Mouse (Mus musculus) cerebellum, adult 2 months (tissue): Measurements from ENCODE around the gene Svip. TPM values are rescaled to one million over a fixed set of nuclear protein-coding genes. Genes with fewer than 3 reads are reported as not detected.
A peak's percentile ranks its signal among the peaks of the same experiment; 100 is the strongest.

Source experiments
- DNase-seq, 2 experiments: peaks; one replicate each; pipeline ENCODE4 v3.0.0; 2021
- H3K27ac ChIP-seq: fragments of 200-500 bp; 2 replicates; pipeline ENCODE4 v1.5.1; 2012; ENCODE audit warnings: low read length, control low read depth, inconsistent platforms; ENCODE audit not compliant: insufficient read depth
- H3K27me3 ChIP-seq: fragments of 200-500 bp; 2 replicates; pipeline ENCODE4 v1.6.1; 2012; ENCODE audit warnings: inconsistent platforms, mild to moderate bottlenecking, low read length, moderate library complexity; ENCODE audit not compliant: control insufficient read depth, insufficient read depth
- H3K4me1 ChIP-seq: fragments of 200-500 bp; 2 replicates; pipeline ENCODE4 v1.6.1; 2011; ENCODE audit warnings: low read length; ENCODE audit not compliant: control insufficient read depth, insufficient read depth
- H3K4me3 ChIP-seq: fragments of 200-500 bp; replicated peaks from 2 replicates; pipeline ENCODE3; 2011; ENCODE audit warnings: mild to moderate bottlenecking, low read depth, low read length, control low read depth; ENCODE audit not compliant: insufficient read depth
- CTCF ChIP-seq: fragments of 200-500 bp; IDR thresholded peaks from 2 replicates; pipeline ENCODE4 v1.5.1; 2011; ENCODE audit warnings: low read depth, mild to moderate bottlenecking, control low read depth, low read length, moderate library complexity, borderline replicate concordance; ENCODE audit not compliant: insufficient read depth
- POLR2A ChIP-seq: fragments of 200-500 bp; IDR thresholded peaks from 2 replicates; pipeline ENCODE4 v1.6.1; 2011; ENCODE audit warnings: low read length, control low read depth, borderline replicate concordance; ENCODE audit not compliant: insufficient read depth
- WGBS: fragments of 180-500 bp; shearing (Covaris S2); methylation state at CpG from one replicate; pipeline ENCODE4 v1.1.7; 2018; 5-methylcytosine and 5-hydroxymethylcytosine counted together
- polyA plus RNA-seq: library from polyadenylated mRNA; depleted of rRNA; stranded (reverse); fragments of >200 nt; gene quantifications from 2 replicates; pipeline ENCODE4 v1.2.3, GENCODE M21; 2012

Gene Svip
- polyA plus RNA-seq, 1 experiment = 51.8 TPM

DNA sequence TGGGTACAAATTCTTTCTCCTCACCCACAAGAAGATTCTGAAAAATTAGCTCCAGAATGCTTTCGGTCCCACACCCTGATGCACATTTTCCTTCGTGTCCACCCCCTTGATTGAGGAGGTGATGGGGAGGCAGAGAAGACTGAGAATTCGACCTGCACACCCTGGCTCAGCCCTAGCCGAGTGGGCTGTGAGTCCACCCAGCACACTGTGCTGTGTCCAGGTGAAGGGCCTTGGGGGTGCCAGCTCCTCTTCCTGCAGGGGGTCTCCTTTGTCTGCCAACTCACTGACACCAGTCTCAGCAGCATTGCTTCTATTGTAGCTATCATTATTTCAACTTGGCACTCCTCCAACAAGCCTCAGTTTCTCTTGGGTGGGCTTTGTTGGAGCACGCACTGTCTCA is 32.7 kb downstream of the Svip start:
- Histone ChIP-seq H3K4me1 (no peaks in the 10 kb centered on the region), H3K4me3 (no peak overlapping the region), H3K27ac (no peak overlapping the region), H3K27me3 (no peaks in the 10 kb centered on the region)
- TF ChIP-seq POLR2A (no peak), CTCF (no peak)
- DNase-seq = peak in 1 of 2 experiments; percentile 3
- WGBS = 72% methylated on average over 5 of the region's 5 CpGs

DNA sequence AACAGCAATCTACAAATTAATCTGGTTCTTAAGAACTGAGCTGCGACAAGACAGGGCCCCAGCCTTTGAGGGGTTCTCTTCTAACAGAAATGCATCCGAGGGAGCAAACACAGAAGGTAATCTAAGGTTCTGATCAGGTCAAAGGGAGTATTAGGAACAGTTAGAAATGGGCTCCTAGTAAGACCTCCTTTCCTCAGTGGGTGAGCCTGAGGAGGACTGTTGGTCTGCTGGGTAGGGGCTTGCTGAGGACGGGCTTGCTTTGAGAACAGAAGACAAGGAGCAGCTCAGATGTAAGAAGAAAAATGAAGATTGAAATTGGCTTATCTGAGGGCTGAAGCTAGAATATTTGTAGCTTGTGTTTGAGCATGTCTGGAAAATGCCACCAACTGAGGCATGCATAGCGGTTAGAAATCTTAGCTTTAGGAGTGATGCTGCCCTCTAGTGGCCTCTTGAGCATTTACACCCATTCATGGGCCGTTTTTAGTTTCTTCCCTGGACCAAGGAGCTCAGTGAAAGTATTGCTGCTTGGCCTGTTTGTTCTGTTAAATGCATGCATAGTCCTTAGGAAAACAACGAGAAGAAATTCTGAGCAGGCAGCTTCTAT is 33.5 kb downstream of the Svip start:
- H3K4me1 ChIP-seq = no peaks in the 10 kb centered on the region
- no peak overlapping the region for H3K27ac ChIP-seq
- TF ChIP-seq CTCF (peak; percentile 69), POLR2A (no peak)
- no peaks in the 10 kb centered on the region for H3K27me3 ChIP-seq
- peak; percentile 38 to 43 for DNase-seq
- H3K4me3 ChIP-seq = no peak overlapping the region
- 37% methylated on average over 6 of the region's 6 CpGs for WGBS

DNA sequence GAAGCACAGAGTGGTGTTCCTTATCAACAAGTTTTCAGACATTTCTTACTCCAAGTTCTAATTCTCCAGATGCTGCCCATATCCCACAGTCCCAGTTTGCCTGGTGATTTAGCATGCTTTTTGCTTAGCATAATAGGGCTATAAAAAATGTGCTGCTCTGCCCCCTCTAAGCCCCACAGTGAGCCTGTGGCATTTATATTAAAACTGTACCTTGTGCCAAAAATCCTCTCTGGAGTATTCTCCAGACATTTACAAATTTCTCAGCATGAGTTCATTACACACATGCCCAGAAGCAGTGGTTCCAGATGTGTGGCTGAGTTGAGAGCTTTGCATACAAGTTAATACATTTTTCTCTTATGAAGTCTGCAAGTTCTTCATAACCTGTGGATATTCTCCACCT is 36.4 kb downstream of the Svip start:
- DNase-seq = no peak
- H3K27ac ChIP-seq = no peak overlapping the region
- no peak for TF ChIP-seq CTCF
- TF ChIP-seq POLR2A = no peak
- H3K4me1 ChIP-seq = no peaks in the 10 kb centered on the region
- no peak overlapping the region for H3K4me3 ChIP-seq
- H3K27me3 ChIP-seq = no peaks in the 10 kb centered on the region

DNA sequence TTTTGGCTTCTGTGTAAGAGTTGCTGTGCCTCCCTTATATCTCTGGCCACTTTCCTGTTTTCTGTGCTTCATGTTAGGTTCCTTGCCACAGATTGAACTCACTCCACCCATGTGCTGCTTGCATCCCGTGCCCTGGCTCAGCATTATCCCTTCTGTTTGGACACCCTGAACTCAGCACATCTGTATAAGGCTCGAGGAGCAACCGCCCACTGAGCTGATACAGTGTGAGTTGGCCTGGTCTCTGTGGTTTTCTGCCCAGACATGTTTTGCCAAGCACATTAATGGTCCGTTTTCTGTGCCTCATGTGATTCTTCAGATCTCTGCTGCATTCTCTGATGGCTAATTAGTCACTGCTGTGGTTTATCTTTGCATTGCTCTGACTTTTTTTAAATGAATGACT is 38.2 kb downstream of the Svip start:
- H3K27ac ChIP-seq = no peak overlapping the region
- no peaks in the 10 kb centered on the region for H3K27me3 ChIP-seq
- no peak overlapping the region for H3K4me3 ChIP-seq
- no peak for DNase-seq
- WGBS = 59% methylated on average over 4 of the region's 4 CpGs
- no peak for TF ChIP-seq CTCF
- no peak for TF ChIP-seq POLR2A
- no peaks in the 10 kb centered on the region for H3K4me1 ChIP-seq

DNA sequence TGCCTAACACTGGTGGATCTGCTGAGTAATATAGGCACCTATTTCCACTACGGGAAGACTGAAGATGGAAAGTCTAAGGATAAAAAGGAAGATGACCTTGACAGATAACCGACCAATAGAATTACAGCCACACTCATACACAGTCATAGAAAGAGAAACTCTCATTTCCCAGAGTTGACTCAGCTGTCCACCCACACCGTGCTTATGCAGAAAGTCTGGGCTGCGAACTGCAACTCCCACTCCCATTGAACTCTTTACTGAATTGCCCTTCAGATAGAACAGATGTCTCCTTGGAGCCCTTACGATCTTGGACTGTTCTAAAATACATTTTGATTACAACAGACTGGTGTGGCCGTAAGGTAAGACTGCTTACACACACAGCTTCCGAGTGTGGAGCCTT is 41.1 kb downstream of the Svip start:
- 93% methylated on average over 7 of the region's 7 CpGs for whole genome bisulfite sequencing
- Histone ChIP-seq H3K4me3 (no peak overlapping the region), H3K27me3 (no peaks in the 10 kb centered on the region), H3K27ac (no peak overlapping the region), H3K4me1 (no peaks in the 10 kb centered on the region)
- DNase-seq = no peak
- TF ChIP-seq POLR2A = no peak
- no peak for TF ChIP-seq CTCF

DNA sequence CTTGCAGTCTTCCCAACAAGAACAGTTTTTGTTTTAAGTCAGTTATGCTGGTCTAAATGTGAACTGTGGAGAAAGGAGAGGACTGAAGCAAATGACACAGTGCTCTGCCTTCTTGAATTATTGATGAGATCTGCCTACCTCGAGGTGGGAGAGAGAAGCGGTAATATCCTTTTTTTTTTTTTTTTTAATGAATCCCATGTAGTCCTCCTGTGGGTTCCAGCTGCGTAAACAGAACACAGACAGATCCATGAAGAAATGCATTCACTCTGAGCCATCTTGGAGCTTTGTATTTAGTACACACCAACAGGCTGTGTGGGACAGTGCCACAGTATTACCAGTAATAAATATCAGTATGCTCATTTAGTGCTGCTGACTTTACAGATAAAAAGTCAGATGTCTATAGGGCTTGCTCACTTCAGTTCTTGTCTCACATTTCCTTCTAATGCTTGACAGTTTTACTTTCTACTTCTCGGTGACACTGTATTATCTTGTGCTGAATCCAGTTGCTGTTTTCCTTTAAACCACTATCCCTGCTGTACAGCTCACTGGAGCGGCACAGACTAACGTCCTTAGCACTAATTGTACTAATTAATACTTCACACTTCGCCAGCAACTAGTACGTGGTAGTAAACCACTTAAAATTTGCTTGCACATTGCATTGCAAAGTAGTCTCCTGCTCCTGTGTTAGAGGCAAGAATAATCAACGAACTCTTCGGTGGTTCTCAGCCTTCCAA is 43.4 kb downstream of the Svip start:
- Histone ChIP-seq H3K4me1 (no peaks in the 10 kb centered on the region), H3K27ac (no peak overlapping the region), H3K27me3 (no peaks in the 10 kb centered on the region), H3K4me3 (no peak overlapping the region)
- TF ChIP-seq POLR2A (no peak), CTCF (no peak)
- 64% methylated on average over 10 of the region's 10 CpGs for WGBS
- no peak for DNase-seq

DNA sequence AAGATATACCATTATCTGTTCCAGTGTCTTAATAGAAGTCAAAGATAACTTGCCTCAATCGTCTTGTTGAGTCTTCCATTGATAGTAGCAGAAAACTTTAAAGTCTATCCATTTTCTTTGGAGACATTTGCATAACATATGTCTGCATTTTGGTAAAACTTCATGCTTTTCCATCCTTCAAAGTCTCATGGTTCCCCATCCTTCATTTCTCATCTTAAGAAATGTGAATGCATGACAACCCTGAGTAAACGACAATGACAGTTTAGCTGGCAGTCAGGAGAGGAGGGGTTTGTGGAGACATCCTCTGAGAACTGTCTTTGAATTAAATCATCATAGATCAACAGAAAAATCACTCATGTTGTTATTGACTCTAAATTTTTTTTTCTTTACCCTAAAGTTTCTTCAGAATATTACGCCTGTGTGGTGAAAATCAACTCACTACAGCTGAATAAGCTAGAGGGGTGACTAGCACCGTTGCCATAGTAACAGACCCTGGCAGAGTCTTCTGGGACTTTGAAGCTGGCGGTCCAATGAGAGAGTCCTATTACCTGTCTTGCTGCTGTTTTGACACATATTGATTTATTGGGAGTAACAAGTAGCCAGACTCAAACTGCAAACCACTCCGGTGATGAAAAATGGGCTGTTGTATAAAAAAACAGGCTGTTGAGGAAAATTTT is 45.0 kb downstream of the Svip start:
- DNase-seq = no peak
- 70% methylated on average over 6 of the region's 6 CpGs for WGBS
- Histone ChIP-seq H3K4me1 (no peaks in the 10 kb centered on the region), H3K27ac (no peak overlapping the region), H3K27me3 (no peaks in the 10 kb centered on the region), H3K4me3 (no peak overlapping the region)
- no peak for TF ChIP-seq POLR2A
- no peak for TF ChIP-seq CTCF

DNA sequence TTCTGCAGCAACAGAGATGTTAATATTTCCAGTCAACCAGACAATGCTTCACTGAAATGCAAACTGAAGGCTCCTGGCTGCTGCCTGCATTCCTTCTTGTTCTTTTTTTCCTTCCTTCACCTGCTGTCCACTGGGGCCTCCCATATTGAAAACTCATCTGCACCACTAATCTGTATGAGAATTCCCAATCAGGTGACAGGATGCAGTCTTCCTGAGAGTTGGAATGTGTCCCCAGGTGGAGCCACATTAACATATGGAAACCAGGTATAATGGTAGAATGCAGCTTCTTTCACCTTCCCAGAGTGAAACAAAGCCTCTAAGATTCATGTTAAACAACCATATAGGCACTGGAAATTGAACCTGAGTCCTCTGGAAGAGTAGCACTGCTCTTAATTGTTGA is 48.1 kb downstream of the Svip start:
- TF ChIP-seq POLR2A (no peak), CTCF (no peak)

More for the DNA sequence above, 48.1 kb downstream of the Svip start:
- DNase-seq = no peak
- no peak overlapping the region for H3K4me3 ChIP-seq
- no peaks in the 10 kb centered on the region for H3K27me3 ChIP-seq
- H3K27ac ChIP-seq = no peak overlapping the region
- H3K4me1 ChIP-seq = no peaks in the 10 kb centered on the region
